Comparison of ENCODE assay signal across 26 mouse cellular contexts in genomic region chr13:16196692-16197091, GRCm38 (mm10).
"Had no signal": no experiment of that assay in that cellular context is flagged by ENCODE, and none has a peak within 500 bp of the region (broad histone marks: within the 10 kb centered on the region; RNA-seq: fewer than 3 reads in every experiment).

No protein-coding gene starts in this region.

- H3K4me1 ChIP-seq: heart, embryonic 13.5 days; heart, embryonic 15.5 days; hindbrain, embryonic 13.5 days; hindbrain, embryonic 15.5 days; limb, embryonic 10.5 days; limb, embryonic 12.5 days; liver, embryonic 13.5 days; liver, embryonic 15.5 days had no signal

- H3K9me3 ChIP-seq: heart, embryonic 13.5 days; heart, embryonic 15.5 days; hindbrain, embryonic 13.5 days; hindbrain, embryonic 15.5 days; limb, embryonic 10.5 days; limb, embryonic 12.5 days; liver, embryonic 13.5 days; liver, embryonic 15.5 days had no signal

- H3K27me3 ChIP-seq: heart, embryonic 13.5 days; heart, embryonic 15.5 days; hindbrain, embryonic 13.5 days; hindbrain, embryonic 15.5 days; limb, embryonic 12.5 days; liver, embryonic 13.5 days; liver, embryonic 15.5 days had no signal

- H3K9ac ChIP-seq: heart, embryonic 13.5 days; heart, embryonic 15.5 days; hindbrain, embryonic 13.5 days; hindbrain, embryonic 15.5 days; limb, embryonic 12.5 days; liver, embryonic 13.5 days; liver, embryonic 15.5 days; liver, postnatal 0 days had no signal

- ATAC-seq: hindbrain, postnatal 0 days; intestine, embryonic 16.5 days; liver, postnatal 0 days had no signal

- H3K27ac ChIP-seq: heart, adult 2 months; heart, embryonic 13.5 days; heart, embryonic 15.5 days; hindbrain, embryonic 13.5 days; hindbrain, embryonic 15.5 days; hindbrain, postnatal 0 days; layer of hippocampus, adult 2 months; left cerebral cortex, adult 2 months; limb, embryonic 10.5 days; limb, embryonic 12.5 days; liver, embryonic 13.5 days; liver, embryonic 15.5 days had no signal

- H3K4me2 ChIP-seq: heart, embryonic 11.5 days; heart, embryonic 13.5 days; heart, embryonic 15.5 days; hindbrain, embryonic 13.5 days; hindbrain, embryonic 15.5 days; limb, embryonic 12.5 days; liver, embryonic 11.5 days; liver, embryonic 13.5 days; liver, embryonic 15.5 days had no signal

- DNase-seq: gastrocnemius, postnatal 10 days; gastrocnemius, postnatal 25 days; heart, adult 2 months; heart, postnatal 14 days; heart, postnatal 36 days; kidney, adult 11 months; kidney, adult 2 months; kidney, postnatal 10 days; kidney, postnatal 25 days; kidney, postnatal 4 days; liver; liver, embryonic 13.5 days; liver, postnatal 0 days had no signal

- H3K4me3 ChIP-seq: heart, adult 2 months; heart, embryonic 13.5 days; heart, embryonic 15.5 days; hindbrain, embryonic 13.5 days; hindbrain, embryonic 15.5 days; layer of hippocampus, adult 2 months; left cerebral cortex, adult 2 months; limb, embryonic 10.5 days; limb, embryonic 12.5 days; liver, embryonic 13.5 days; liver, embryonic 15.5 days had no signal

- H3K36me3 ChIP-seq: heart, embryonic 13.5 days; heart, embryonic 15.5 days; hindbrain, embryonic 13.5 days; hindbrain, embryonic 15.5 days; limb, embryonic 10.5 days; limb, embryonic 12.5 days; liver, embryonic 13.5 days; liver, embryonic 15.5 days had no signal
